ENCODE assay signal across 8 mouse cellular contexts in the genomic region with DNA sequence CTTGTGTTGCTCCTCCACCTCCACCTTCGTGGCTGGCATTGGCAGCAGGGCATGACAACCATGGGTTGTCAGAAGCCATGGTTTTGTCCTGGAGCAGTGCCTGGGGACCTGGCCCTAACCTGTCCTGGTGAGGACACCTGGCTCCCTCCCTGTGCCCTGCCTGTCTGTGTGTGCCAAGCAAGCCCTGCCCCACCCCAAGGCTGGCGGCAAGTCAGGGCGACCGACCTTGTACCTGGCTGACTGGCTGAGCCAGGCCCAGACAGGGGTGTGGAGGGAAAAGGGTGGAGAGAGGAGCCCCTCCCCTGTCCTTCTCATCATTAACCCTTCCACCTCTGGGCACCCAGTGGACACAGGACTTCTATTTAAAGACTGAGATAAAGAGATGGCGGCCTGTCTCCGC. TPM values are rescaled to one million over a fixed set of nuclear protein-coding genes. Genes with fewer than 3 reads are reported as not detected.
A peak's percentile ranks its signal among the peaks of the same experiment; 100 is the strongest.
DNase-seq lines count a peak whose midpoint lies in the region; ATAC-seq lines count a peak whose summit lies in the region.

No protein-coding gene starts in this region.

- peak; percentile 91 for DNase-seq in heart, adult 11 months
- DNase-seq in heart, adult 8-10 months (ENCODE audit: low spot score): no peak
- peak; percentile 48 for DNase-seq in ovary, adult 18-20 months (ENCODE audit: low spot score)
- DNase-seq in ovary, postnatal 10 days (ENCODE audit: low spot score): no peak
- DNase-seq in kidney, postnatal 10 days: peak; percentile 40
- DNase-seq in right cerebral cortex, postnatal 25 days: no peak
- DNase-seq in spleen, postnatal 36 days (ENCODE audit: low spot score in 2 of 2): no peak

- ATAC-seq in inflammation-experienced regulatory T-cells, adult 6 months: no peak

RNA-seq across cellular contexts. Expression of a gene that starts 2.8 kb away (rescaled TPM):
- 1 to 10 TPM in 1 of 4 experiments, under 1 TPM in 3; 0.38 to 1.1 (median 0.76) TPM for total RNA-seq in heart, adult 8-10 months (2022)
- polyA plus RNA-seq in inflammation-experienced regulatory T-cells, adult 6 months (2017; shearing (Covaris generic)): under 1 TPM in 2 of 3 experiments, not detected in 1; 0.32 to 0.63 TPM

RNA-seq across cellular contexts. Expression of a gene that starts 24.0 kb away (rescaled TPM):
- total RNA-seq in heart, adult 8-10 months (2022): 10 to 100 TPM in 3 of 4 experiments, 1 to 10 TPM in 1; 9.4 to 12.6 (median 11.5) TPM
- 10 to 100 TPM; 10.4 to 15.1 (median 14.2) TPM for polyA plus RNA-seq in inflammation-experienced regulatory T-cells, adult 6 months (2017; shearing (Covaris generic))

RNA-seq across cellular contexts. Expression of a gene that starts 34.7 kb away (rescaled TPM):
- total RNA-seq in heart, adult 8-10 months (2022): 10 to 100 TPM; 16.0 to 20.9 (median 17.8) TPM
- 10 to 100 TPM in 2 of 3 experiments, 1 to 10 TPM in 1; 8.7 to 14.8 (median 11.6) TPM for polyA plus RNA-seq in inflammation-experienced regulatory T-cells, adult 6 months (2017; shearing (Covaris generic))

RNA-seq across cellular contexts. Expression of a gene that starts 44.1 kb away (rescaled TPM):
- 10 to 100 TPM; 72.1 to 84.3 (median 78.7) TPM for total RNA-seq in heart, adult 8-10 months (2022)
- polyA plus RNA-seq in inflammation-experienced regulatory T-cells, adult 6 months (2017; shearing (Covaris generic)): 10 to 100 TPM; 16.7 to 26.3 (median 20.4) TPM

Comparison
In these comparisons a context has a peak if more than half of its experiments do, and no peak if none do; other contexts are left out.
1. DNase-seq: peak in heart, adult 11 months (single experiment), ovary, adult 18-20 months (single experiment) and kidney, postnatal 10 days (single experiment); none in heart, adult 8-10 months (single experiment), ovary, postnatal 10 days (single experiment), right cerebral cortex, postnatal 25 days (single experiment) and spleen, postnatal 36 days (0 of 2).